Mouse (Mus musculus) mouse trophoblast stem cell (cell line): ENCODE data around the gene Gtf2a2.

ENCODE experiments used
- in situ Hi-C, 2 experiments: fragments of 300-500 bp; cut with MseI, MboI; formaldehyde crosslinking; loops; 2 replicates in 1 of 2; 3 replicates in 1 of 2; pipeline ENCODE4 v1.15.1; 2025

Gene Gtf2a2

GRCm38 (mm10) chr9:70052730-70053129 is 40.4 kb downstream of the Gtf2a2 start:
- in situ Hi-C loops: no loop called here

- in situ Hi-C loops: no loop called here
Measured at GRCm38 (mm10) chr9:70053411-70053810, 41.1 kb downstream of the Gtf2a2 start.

- in situ Hi-C loops: no loop called here
Measured at GRCm38 (mm10) chr9:70062012-70062411, 49.7 kb downstream of the Gtf2a2 start.

GRCm38 (mm10) chr9:70067497-70067896 is 55.1 kb downstream of the Gtf2a2 start:
- in situ Hi-C loops: no loop called here

- in situ Hi-C loops: no loop called here
Measured at GRCm38 (mm10) chr9:70069961-70070435, 57.6 kb downstream of the Gtf2a2 start.

- in situ Hi-C loops: no loop called here
Measured at GRCm38 (mm10) chr9:70072387-70072786, 60.0 kb downstream of the Gtf2a2 start.
